Mouse (Mus musculus) embryo, embryonic 10 days (tissue): Measurements from ENCODE around the gene Utf1.

Source experiments
- DNase-seq: peaks from one replicate; pipeline ENCODE4 v3.0.0-alpha.2; 2015; ENCODE audit warnings: low spot score

The Utf1 gene

GRCm38 (mm10) chr7:139972923-139973331 lies 29.3 kb downstream of the Utf1 start:
- no peak for DNase-seq

DNA sequence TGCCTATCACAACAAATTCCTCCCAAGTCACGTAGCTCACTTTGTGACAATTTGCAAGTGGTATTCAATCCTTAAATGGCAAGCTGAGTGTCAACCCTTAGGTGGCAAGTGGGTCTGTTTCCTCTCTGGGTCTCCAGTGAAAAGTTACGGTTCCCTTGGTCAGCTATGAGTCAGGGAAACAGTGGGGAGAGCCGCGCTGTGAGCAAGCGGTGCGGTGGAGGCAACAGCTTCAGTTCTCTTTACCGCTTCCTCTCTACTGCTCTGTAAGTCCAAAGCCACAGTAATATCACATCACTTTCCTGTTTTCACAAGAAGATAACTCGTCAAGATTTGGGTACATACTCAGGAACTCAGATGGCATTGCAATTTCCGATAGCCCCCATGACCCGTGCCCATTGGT lies 30.7 kb downstream of the Utf1 start:
- no peak for DNase-seq

GRCm38 (mm10) chr7:139975471-139975870 lies 31.9 kb downstream of the Utf1 start:
- peak; percentile 19 for DNase-seq

- peak; percentile 92 for DNase-seq
These were observed 34.8 kb downstream of the Utf1 start, which contains the start of gene 6430531B16Rik for GRCm38 (mm10) chr7:139978278-139978892. TSS of gene 6430531B16Rik (minus strand) at chr7:139978755.

DNA sequence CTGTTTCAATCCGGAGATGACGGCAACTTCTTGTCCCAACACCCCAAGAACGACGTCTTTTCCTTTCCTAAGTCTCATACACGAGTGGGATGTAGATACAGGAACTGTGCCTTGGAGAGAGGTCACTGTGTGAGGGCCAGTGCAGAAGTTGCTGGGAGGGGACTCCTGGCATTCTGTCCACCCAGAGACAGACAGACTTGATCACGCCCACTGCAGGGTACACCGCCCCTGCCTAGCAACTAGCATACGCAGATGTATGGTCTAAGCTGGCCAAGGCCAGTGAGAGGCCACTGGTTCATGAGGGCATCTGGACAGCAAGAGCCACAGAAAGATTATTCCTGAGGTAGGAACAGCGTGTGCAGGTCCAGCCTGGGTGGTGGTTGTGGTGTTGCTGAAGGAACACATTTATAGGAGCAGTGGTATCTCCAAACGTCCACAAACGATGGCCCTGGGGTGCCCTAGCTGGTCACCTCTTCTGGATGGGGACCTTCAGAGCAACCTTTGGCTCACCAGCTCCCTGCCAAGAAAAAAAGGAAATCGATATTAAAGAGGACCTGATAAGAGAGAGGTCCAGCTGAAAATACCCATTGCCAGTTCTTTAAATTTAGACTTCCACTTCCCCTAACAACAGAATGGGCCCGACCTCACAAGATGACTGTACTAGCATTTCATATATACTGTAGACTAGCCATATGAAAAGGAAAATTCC lies 35.6 kb downstream of the Utf1 start:
- peak; percentile 37 for DNase-seq

- DNase-seq: no peak
These were observed 37.2 kb downstream of the Utf1 start for GRCm38 (mm10) chr7:139980778-139981177.

DNA sequence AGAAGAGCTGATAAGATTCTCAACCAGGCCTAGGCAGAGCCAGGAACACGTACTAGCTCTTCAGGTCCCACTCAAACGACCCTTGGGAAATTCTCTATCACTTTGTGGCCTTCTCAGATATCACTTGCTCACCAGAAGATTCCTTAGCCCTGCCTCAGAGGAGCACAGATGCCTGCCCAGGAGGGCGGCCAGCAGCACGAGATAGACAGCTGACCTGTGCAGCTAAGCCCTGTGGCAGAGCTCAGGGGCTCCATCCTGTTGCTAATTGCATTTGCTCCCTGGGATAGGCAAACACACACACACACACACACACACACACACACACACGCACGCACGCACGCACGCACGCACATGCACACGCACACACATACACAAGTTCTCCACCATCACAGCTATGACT lies 38.5 kb downstream of the Utf1 start:
- DNase-seq: no peak

DNA sequence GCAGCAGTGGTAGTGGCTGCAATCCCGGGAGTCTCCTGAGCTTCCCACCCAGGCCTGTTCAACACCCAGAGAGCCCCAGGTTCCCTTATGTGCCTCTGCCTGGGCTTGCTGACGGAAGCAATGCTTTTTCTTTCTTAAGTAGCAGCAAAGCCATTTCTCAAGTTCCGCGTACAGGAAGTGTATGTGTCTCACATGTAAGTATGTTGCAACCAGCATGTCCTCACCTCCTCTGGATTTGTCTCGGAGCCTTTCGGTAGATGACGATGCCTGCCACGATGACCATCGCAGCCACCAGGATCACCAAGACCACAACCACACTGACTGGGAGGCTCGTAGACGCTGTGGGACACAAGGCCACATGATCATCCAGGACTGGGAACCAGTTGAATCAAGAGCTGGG lies 40.9 kb downstream of the Utf1 start:
- DNase-seq: no peak

GRCm38 (mm10) chr7:139988272-139988671 lies 44.7 kb downstream of the Utf1 start:
- no peak for DNase-seq

DNA sequence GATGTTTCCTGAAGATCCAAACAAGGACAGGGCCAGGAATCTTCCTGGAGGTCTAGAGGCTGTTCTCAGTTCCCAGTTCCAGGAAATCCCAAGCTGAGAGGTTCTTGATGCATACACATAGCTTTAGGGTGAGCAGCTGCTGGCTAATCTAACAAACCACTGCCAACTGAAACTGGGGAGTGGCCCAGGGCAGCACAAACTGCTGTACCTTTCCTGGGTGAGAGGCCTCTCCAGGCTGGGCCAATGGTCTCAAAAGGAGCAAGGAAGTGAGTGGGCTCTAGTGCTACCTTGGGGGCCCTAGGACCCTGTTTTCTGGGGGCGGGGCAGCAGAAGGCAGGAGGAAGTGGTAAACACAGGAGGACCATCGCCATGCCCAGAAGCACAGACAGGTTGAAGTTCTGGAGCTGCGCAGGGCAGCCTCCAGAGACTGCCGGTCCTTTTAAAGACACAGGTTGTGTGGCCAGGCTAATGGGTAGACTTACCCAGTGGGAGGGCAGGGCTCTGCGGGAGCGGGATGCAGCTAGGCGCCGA lies 47.3 kb downstream of the Utf1 start:
- no peak for DNase-seq

DNA sequence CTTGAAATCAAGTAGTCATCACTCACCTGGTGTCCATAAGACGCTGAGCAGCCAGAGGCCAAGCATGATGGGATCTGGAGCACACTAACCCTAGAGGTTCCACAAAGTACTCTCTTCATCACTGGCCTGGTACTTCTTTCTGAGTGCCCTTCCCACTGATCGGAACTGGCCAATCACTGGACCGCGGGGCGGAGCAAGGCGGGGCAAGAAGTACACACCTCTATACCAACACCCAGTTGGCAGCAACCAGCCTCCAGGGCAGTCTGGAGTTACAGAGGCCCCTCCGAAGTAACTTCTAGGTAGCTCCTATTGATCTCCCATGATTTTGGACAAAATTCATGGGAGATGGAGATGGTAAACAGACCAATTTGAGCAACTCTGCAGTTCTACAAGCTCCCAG lies 48.8 kb downstream of the Utf1 start, which contains the start of gene Adam8:
Gene Adam8, minus strand, starts transcription at position 157 of the 400 bp plus-strand sequence.
- peak; percentile 23 for DNase-seq

DNA sequence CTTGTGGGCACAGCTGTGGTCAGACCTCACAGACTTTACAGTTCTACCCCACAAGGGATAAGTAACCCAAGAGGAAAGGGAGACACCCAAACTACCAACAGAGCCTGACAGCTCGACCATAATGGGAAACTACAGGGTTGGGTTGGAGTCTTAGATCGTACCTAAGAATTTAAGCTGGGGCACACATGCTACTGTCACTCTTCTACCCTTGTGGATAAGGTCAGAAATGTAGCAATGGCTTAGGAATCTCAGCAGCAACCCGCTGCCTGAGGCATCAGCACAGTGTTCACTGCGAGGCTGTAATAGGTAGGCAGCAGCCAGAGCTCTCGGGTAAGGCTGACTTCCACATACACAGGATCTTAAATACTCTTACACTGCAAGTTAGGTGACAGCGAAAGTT lies 49.9 kb downstream of the Utf1 start:
- DNase-seq: no peak

GRCm38 (mm10) chr7:139994202-139994601 lies 50.6 kb downstream of the Utf1 start:
- DNase-seq: no peak

GRCm38 (mm10) chr7:139994676-139995075 lies 51.1 kb downstream of the Utf1 start:
- DNase-seq: peak; percentile 78
